In genomic region chr4:5160931-5161330, GRCm38 (mm10) we compare ENCODE assay signal across 35 mouse cellular contexts.
"Had no signal": no experiment of that assay in that cellular context is flagged by ENCODE, and none has a peak within 500 bp of the region (broad histone marks: within the 10 kb centered on the region; RNA-seq: fewer than 3 reads in every experiment).

No protein-coding gene starts in this region.

- H3K4me2 ChIP-seq: heart, embryonic 11.5 days; heart, embryonic 12.5 days; heart, embryonic 13.5 days; heart, embryonic 15.5 days; hindbrain, embryonic 12.5 days; hindbrain, embryonic 13.5 days; hindbrain, embryonic 14.5 days; hindbrain, embryonic 15.5 days; intestine, embryonic 15.5 days; kidney, embryonic 15.5 days had no signal

- H3K4me1 ChIP-seq: heart, embryonic 12.5 days; heart, embryonic 13.5 days; heart, embryonic 15.5 days; hindbrain, embryonic 10.5 days; hindbrain, embryonic 12.5 days; hindbrain, embryonic 13.5 days; hindbrain, embryonic 15.5 days; intestine, embryonic 15.5 days; kidney, embryonic 15.5 days had no signal

- DNase-seq: heart, postnatal 10 days; heart, postnatal 14 days; heart, postnatal 36 days; heart, postnatal 4 days; kidney, adult 11 months; kidney, adult 18-20 months; kidney, adult 2 months; kidney, adult 8-10 months; kidney, adult 9 months; kidney, postnatal 10 days; kidney, postnatal 14 days; kidney, postnatal 25 days; kidney, postnatal 36 days; kidney, postnatal 4 days; layer of hippocampus, adult 9-11 months; layer of hippocampus, postnatal 36 days had no signal

- H3K9me3 ChIP-seq: heart, embryonic 13.5 days; heart, embryonic 15.5 days; hindbrain, embryonic 10.5 days; hindbrain, embryonic 12.5 days; hindbrain, embryonic 13.5 days; hindbrain, embryonic 15.5 days; intestine, embryonic 15.5 days; kidney, embryonic 15.5 days had no signal

- H3K9ac ChIP-seq: heart, embryonic 12.5 days; heart, embryonic 13.5 days; heart, embryonic 15.5 days; hindbrain, embryonic 12.5 days; hindbrain, embryonic 13.5 days; hindbrain, embryonic 14.5 days; hindbrain, embryonic 15.5 days; intestine, embryonic 15.5 days; kidney, embryonic 15.5 days had no signal

- H3K36me3 ChIP-seq: heart, embryonic 12.5 days; heart, embryonic 13.5 days; heart, embryonic 15.5 days; hindbrain, embryonic 10.5 days; hindbrain, embryonic 12.5 days; hindbrain, embryonic 13.5 days; hindbrain, embryonic 15.5 days; intestine, embryonic 15.5 days; kidney, embryonic 15.5 days had no signal

- H3K27ac ChIP-seq: heart, embryonic 13.5 days; heart, embryonic 15.5 days; hindbrain, embryonic 10.5 days; hindbrain, embryonic 12.5 days; hindbrain, embryonic 13.5 days; hindbrain, embryonic 14.5 days; hindbrain, embryonic 15.5 days; hindbrain, postnatal 0 days; intestine, embryonic 15.5 days; kidney, embryonic 15.5 days; kidney, postnatal 0 days; layer of hippocampus, adult 2 months; left cerebral cortex, adult 2 months had no signal

- H3K4me3 ChIP-seq: heart, embryonic 12.5 days; heart, embryonic 13.5 days; heart, embryonic 15.5 days; hindbrain, embryonic 10.5 days; hindbrain, embryonic 12.5 days; hindbrain, embryonic 13.5 days; hindbrain, embryonic 15.5 days; intestine, embryonic 15.5 days; kidney, embryonic 15.5 days; layer of hippocampus, adult 2 months; left cerebral cortex, adult 2 months had no signal

- H3K27me3 ChIP-seq: heart, embryonic 12.5 days; heart, embryonic 13.5 days; heart, embryonic 15.5 days; hindbrain, embryonic 12.5 days; hindbrain, embryonic 13.5 days; hindbrain, embryonic 15.5 days; intestine, embryonic 15.5 days; kidney, embryonic 15.5 days had no signal

- ATAC-seq: hindbrain, embryonic 16.5 days; hindbrain, postnatal 0 days; inflammation-experienced regulatory T-cells, adult 6 months; intestine, embryonic 15.5 days; intestine, embryonic 16.5 days; intestine, postnatal 0 days had no signal
